Mouse (Mus musculus): ENCODE results near the gene C77080.
A peak's percentile ranks its signal among the peaks of the same experiment; 100 is the strongest.

The C77080 gene

DNA sequence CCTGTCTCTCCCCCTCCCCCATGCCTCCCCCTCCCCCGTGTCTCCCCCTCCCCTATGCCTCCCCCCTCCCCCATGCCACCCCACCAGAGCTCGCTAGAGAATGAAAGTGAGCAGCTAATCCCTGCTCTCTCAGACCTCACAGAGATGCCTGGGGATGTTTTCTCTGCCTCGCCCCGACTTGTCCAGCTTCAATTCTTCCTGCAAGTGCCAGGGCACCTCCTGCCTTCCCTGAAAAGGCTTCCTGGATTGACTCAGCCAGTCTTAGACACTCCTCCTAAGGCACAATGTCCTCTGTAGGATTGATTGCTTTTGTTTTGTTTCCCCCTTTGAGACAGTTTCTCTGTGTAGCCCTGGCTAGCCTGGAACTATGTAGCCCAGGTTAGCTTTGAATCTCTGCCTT is at the start of gene C77080:
TSS of gene C77080 (minus strand) at position 209 of the 400 bp plus-strand sequence.
- DNase-seq (ENCODE audit: low spot score in 2 of 2), result no peak

DNA sequence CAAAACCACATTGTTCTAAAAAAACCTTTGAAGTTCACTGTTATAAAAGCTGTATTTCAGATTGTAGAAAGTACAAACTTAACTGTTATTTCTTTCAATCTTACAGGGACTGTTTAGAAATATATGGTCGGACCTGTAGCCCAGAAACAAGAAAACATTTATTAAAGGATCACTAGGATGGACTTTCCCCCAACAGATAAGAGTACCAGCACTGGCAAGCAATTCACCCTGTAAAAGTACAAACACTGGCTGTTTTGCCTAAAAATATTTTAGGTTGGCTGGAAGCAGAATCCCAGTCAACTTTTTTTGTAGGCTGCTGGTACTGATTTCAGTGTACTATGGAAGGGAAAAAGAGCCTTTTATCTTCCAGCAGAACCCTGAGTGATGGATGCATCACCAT is 46.7 kb upstream of the C77080 start:
- no peak for DNase-seq (ENCODE audit: low spot score in 2 of 2)

DNA sequence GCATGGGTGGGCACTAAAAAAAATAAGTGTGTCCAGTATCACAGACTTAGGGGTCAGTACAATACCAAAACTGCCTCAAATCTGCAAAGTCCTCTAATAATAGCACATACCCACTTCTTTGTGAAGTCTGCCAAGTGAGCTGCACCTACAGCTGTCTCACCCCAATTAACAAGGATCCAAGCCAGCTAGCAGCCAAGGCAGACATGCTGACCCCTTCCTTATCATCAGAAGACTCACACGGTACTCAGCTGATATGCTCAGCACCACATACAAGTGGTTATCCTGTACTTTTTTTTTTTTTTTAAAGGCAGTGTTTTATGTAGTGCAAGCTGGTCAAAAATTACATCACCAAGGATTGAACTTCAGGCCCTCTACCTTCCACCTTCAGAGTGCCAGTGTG is 43.1 kb upstream of the C77080 start:
- no peak for DNase-seq (ENCODE audit: low spot score in 2 of 2)

DNA sequence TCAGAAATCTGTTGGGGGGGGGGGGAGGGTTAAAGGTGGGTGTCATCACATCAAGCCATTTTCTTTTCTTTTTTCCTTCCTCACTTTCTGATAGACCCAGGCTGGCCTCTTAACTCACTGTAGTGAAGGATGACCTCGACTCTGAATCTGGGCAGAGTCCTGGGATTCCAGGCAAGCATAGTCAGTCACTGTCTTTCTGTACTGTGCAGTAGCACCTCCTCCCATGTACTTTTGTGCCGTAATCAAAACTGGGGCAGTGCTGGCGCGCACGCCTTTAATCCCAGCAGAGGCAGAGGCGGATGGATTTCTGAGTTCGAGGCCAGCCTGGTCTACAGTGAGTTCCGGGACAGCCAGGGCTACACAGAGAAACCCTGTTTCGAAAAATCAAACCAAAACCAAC is 42.6 kb upstream of the C77080 start:
- no peak for DNase-seq (ENCODE audit: low spot score in 2 of 2)

DNA sequence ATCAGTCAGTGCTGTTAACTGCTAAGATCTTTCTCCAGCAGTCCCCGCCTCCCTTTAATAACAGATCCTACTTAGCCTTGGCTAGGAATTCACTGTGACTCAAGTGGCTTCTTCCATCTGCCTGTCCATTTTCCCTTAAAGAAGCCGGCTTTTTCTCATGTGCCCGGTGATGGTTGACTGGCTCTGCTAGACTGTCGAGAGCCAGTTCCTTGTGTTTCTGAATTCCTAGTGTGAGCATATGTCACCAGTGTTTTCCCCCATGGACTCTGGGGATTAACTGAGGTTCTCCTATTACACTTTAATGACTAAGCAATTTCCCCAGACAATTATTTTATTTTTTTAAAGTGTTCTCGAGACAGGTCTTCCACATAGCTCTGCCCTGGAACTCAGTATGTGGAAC is 42.2 kb upstream of the C77080 start:
- no peak for DNase-seq (ENCODE audit: low spot score in 2 of 2)

DNA sequence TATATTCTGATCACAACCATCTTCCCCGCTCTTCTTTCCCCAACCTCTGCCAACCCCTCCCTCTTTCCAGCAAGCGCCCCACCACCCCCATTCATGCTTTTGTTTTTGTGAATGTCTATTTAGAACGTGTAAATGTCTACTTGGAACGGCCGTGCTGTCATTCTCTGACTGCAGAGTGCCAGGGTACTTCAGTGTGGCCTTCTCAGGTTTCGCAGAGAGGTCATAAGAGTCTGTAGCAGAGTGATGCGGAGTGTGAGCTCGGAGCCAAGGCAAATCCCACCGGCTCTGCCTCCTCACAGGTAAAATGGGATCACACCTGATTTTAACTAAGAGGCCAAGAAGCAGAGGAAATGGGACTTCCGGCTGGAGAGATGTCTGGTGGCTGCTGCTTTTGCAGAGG is 37.9 kb upstream of the C77080 start:
- DNase-seq (ENCODE audit: low spot score in 2 of 2), result no peak

DNA sequence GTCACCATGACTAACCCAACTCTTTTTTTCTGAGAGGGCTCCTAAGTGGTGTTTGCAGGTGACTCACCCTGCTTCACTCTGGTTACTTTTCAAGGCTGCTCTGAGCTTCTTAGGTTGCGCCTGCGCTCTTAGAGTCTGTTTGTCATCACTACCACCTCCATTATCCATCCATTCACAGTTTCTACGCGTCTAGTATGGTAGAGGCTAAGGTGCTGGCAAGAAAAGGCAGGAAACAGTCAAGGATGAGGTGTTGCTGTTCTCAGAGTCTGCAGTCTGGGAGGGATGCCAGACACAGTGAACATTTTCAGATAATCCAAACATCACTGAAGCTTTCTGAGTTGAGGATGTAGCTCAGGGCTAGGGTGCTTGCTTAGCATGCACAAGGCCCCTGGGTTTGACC is 36.5 kb upstream of the C77080 start:
- DNase-seq (ENCODE audit: low spot score in 2 of 2), result peak; percentile 27 to 62

DNA sequence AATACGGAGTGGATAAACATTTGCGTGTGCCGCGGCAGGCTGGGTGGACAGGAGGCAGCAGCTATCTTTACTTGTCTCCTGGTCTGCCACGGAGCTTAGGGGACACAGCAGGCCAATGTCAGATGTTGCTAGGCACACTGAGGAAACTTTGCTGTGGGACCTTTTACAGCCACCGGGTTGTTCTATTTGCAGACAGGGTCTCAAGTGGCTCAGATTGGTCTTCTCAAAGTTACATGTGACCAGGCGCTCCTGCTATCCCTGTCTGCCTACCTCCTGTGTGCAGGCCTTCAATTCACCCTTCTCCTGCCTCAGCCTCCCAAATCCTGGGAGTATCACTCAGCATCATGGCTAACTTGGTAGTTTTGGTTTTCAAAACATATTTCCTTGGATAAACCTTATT is 34.9 kb upstream of the C77080 start:
- DNase-seq (ENCODE audit: low spot score in 2 of 2), result no peak

DNA sequence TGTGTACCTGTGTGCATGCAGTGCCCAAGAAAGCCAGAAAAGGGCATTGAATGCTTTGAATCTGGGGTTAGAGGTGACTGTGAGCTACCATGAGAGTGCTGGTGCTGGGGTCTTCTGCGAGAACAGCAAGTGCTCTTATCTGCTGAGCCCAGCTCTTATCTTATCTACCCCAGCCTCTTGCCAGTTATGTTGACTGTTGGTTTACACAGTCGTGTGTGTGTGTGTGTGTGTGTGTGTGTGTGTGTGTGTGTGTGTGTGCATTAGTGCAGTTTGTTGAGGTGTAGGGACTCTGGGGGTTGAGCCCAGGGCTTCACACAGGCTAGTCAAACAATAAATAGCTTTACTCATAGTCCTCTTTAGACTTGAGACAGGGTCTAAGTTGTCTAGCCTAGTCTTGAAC is 34.0 kb upstream of the C77080 start:
- no peak for DNase-seq (ENCODE audit: low spot score in 2 of 2)

DNA sequence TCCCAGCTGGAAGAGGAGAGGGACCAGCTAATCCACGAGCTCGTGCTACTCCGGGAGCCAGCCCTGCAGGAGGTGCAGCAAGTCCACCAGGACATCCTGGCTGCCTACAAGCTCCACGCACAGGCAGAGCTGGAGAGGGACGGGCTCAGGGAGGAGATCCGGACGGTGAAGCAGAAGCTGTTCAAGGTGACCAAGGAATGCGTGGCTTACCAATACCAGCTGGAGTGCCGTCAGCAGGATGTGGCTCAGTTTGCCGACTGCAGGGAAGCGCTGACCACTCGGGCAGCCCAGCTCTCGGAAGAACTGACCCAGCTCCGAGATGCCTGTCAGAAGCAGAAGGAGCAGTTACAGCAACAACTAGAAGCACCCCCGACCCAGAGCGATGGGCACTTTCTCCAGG is 32.5 kb upstream of the C77080 start:
- no peak for DNase-seq (ENCODE audit: low spot score in 2 of 2)

DNA sequence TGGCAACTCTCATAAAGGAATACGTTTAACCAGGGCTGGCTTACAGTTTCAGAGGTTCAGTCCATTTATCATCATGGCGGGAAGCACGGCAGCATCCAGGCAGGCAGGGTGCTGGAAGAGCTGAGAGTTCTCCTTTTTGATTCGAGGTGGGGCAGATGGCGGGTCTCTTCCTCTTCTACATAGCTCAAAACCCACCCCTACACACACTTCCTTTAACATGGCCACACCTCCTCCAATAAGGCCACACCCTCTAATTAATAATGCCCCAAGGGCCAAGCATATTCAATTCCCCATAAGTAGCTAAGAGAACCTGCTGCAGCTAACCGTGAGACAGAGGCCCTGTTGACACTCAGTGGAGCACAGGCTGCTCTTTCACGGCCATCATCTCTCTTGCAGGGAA is 31.6 kb upstream of the C77080 start:
- DNase-seq (ENCODE audit: low spot score in 2 of 2), result no peak

DNA sequence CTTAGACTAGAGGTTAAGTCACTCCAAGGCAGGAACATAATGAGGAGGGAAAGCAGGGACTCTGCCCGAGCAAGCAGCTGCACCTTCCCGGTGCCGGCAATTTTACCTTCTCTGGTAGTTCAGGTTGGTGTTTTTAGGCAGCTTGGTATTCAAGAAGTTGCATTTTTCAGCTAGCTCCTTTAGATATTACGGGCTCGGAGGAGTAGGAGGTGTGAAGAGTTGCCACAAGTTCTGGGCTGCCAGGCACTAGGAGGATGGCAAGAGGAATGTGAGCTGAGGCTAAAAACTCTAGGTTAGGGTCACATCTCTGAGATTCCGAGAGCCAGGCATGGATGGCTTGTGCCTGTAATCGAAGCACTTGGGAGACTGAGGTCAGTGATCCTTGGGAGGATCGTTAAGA is 28.5 kb upstream of the C77080 start:
- DNase-seq (ENCODE audit: low spot score in 2 of 2), result peak in 1 of 2 experiments; percentile 19

DNA sequence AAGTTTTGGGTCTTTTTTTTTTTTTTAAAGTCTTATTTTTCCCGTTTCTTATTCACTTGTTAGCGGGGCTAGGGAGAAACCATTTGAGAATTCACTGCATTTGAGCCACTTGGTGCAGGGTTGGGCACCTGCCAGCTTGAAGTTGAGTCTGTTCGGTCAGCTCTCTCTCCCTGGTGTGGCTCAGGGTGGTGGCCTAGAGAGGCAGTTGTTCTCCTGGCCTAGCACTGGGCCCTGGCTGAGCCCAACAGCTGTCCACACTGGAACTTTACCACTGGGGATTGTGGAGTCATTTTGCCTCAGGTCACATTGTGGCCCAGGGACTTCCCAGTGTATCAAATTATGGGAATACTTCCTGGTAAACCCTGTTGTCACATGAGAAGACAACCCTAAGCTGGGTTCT is 26.9 kb upstream of the C77080 start:
- no peak for DNase-seq (ENCODE audit: low spot score in 2 of 2)

DNA sequence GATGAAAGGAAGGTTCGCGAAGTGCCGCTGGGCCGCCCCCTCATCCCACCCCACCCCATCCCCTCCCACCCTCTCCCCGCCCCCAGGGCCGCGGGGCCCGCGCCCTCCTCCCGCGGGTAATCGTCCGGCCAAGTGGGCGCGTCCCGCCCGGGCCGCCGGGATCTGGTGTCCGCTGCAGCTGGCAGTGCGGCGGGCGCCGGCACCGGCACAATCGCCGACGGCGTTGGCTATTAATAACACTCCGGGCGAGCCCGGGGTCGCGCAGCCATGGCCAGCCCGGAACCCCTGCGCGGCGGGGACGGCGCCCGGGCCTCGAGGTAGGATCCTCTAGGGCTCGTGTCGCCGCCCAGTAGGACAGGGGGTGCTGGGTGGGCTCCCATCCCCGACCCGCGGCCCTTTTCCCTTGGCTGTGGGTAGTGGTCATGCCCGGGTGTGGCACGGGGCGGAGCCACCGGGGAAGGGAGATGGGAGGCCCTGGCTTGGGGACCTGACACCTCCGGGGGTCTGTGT is 26.3 kb upstream of the C77080 start, which contains the start of gene Sync:
TSS of gene Sync (plus strand) at position 146 of the 510 bp plus-strand sequence.
- DNase-seq (ENCODE audit: low spot score in 2 of 2), result no peak

DNA sequence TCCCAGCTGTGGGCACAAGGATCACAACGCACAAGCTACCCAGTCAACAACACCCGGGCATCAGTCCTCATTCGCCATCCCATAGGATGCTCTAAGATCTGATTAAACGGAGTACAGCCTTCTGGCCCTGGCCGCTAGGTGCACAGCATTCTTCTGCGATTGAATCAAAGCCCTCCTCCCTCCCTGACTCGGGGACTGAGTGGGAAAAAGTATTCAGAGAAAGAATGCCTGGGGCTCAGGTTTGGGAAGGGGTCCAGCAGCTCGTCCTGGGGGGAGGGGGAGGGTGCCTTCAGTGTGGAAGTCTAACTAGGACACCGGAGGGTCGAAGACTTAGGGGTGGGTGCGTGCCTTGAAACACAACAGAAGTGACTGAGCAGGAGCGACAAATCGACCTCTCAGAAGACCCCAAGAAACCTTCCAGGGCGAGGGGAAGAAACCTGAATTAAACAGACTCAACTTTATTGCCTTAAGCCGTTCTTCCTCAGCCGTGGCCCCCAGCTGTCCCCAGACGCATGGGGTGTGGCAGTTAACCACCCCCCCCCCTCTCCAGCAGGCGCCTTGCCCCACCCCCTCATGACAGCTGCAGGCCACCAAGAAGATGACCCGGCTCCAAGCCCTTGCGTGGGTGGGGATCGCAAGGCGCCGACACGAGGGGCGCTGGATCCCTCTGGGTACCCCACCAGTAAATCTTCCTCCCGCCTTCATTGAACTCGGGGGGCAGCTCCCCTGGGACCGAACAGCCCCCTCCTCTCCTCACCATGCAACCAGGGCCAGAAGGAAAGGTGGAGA is 25.7 kb upstream of the C77080 start:
- no peak for DNase-seq (ENCODE audit: low spot score in 2 of 2)

DNA sequence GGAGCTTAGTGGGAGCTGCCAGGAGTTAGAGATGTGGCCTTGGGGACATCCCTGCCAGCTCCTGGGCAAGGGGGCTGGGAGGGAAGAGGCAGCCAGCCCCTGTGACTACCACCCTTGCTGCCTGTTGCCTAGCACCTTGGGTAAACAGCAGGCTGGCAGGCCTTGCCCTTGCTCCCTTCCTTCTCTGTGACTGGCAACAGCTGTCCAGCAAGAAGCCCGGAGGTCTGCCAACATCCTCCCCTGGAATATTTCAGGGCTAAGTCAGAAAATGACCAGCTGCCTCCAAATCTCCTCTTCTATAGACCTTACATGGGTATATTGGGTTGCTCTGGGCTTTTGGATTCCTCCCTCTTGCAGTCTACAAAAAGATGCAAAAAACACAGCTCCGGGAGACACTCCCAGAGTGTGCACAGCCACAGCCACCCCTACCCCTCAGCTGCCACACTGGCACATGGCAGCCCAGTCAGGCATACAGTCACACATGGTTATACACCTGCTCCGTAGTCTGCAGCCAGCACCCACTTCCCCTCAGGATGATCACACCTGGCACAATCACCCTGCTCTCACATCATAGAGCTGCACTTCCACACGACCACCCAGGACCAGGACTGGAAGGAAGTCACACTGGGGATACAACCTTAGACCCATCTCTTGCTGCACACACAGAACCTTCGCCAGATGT is 24.9 kb upstream of the C77080 start:
- no peak for DNase-seq (ENCODE audit: low spot score in 2 of 2)

DNA sequence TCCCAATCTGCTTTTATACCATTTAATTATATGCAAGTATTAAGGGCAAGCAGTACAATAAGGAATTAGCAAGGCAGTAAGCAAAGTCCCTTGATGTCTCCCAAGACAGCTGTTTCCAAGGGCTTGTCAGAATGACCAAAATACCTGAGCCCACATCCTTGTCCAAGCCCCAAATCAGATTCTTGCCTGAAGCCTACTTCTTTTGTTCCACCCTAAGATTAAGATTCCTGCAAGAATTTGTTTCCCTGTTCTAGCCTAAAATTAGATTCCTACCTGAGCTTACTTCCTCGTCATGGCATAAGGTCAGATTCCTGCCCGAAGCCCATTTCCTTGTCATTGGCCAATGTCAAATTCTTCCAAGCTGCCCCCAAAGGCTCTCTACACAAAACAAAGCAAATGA is 23.5 kb upstream of the C77080 start:
- no peak for DNase-seq (ENCODE audit: low spot score in 2 of 2)

DNA sequence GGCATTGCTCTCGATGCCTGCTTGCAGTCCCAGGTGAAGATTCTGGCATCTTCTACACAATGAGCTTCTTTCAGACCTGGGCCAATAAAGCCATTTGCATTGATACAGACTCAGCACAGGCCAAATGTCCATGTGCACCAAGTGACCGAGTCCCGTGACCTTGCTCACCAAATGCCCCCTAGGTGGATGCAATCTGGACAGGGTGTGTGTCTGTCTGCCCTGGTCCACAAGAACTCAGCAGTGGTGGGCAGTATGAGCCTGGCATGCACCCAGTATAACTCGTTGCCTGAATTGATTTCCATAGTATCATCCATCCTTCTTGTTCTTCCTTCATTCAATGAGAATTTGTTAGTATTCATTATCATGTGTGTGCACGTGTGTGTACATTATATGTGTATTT is 22.0 kb upstream of the C77080 start:
- DNase-seq (ENCODE audit: low spot score in 2 of 2), result no peak

DNA sequence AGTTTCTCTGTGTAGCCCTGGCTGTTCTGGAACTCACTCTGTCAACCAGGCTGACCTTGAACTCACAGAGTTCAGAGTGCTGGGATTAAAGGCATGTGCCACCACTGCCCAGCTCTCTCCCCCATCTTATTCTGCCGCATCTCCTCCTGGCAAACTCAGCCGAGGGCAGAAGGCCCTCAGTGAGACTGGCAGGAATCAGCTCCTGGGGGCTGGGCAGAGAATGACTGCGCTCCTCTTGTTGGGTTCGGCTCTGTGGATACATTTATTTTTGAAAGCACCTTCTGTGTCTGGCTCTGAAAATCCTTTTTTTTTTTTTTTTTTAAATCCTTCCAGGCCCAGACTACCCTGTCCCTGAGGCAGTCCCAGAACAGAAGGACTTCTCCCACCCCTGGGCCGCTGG is 21.6 kb upstream of the C77080 start:
- no peak for DNase-seq (ENCODE audit: low spot score in 2 of 2)

DNA sequence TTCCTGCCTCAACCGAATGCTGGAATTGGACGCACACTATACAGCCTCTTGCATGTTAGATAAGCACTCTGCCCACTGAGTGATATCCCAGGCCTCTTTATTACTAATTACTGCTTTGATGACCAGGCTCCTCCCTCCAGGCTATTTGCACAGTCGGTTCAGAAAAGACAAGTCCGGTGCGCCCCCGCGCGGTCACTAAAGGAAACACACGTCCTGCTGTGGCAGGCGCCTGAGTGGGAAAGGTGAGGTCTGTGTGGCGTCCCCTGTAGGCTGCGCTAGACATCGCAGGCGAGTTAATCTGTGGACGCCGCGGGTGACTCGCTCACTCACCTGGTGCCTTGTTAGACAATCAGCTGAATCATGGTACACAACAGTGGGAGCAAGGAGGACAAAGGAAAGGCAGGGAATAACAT is 15.3 kb upstream of the C77080 start:
- DNase-seq (ENCODE audit: low spot score in 2 of 2), result peak; percentile 95 to 97

DNA sequence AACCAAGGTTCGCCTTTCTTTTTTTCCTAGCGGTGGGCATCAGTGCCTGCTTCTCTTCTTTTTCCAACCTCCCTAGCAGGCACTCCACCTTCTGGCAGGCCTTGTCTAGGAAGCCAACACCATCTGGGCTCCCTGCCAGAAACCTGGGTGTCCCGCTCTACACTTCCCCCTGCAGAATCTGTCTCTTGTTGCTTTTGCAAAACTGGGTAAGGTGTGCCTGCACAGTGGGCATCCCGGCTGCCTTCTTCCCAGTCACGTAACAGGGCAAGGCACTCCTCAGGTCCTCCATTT is 11.5 kb upstream of the C77080 start:
- peak in 1 of 2 experiments; percentile 41 for DNase-seq (ENCODE audit: low spot score in 2 of 2)

DNA sequence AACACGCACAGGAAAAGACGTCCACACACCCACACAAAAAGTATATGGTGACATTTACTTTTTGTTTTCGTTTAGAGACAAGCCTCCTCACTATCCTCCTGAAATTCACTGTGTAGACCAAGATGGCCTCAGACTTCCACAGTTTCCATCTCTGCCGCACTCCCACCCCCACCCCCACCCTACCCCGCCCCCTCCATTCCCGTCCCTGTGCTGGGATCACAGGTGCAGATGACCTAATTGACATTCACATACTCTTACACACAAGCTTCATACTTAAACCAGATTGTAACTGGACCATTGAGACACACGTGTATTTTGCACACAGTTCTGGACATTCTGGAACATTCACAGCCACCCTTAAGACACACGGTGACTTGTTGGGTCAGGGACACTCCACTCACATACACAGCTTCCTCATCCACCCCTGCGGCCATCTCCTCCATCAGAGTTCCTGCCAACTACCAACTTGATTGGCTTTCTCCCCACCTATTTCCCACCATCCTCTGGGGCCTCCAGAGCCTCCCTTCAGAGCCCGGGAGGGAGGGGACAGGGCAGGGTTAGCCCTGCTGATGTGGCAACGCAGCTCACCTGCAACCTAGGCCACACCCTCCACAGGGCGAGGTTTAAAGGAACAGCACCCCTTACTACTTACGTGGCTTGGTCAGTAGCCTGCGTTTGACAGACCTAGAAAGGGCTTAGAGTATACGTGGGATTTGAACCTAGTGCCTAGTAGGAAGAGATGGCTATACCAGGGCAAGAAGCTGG is 11.0 kb upstream of the C77080 start:
- DNase-seq (ENCODE audit: low spot score in 2 of 2), result no peak

DNA sequence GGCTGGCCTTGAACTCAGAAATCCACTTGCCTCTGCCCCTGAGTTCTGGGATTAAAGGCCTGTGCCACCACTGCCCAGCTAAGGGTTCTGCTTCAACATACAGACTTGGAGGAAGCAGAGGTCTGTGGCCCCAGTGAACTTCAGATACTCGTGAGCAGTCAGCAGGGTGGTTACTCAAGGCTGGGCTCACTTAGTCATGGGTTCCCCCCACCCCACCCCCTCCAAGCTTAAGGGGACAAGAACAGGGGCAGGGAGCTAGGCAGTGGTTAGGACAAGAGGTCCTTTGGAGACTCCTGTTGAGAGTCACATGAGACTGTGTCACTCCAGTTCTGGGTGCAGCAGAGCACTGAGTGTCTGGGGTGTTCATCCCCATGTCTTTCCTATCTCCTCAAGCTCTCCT is 7.5 kb upstream of the C77080 start:
- no peak for DNase-seq (ENCODE audit: low spot score in 2 of 2)
